Mouse (Mus musculus) intestine, postnatal 0 days (tissue): Measurements from ENCODE around the gene Il4i1. TPM values are rescaled to one million over a fixed set of nuclear protein-coding genes. Genes with fewer than 3 reads are reported as not detected.

Source experiments
- ATAC-seq: fragments of 200-750 bp; cut with Nextera tagmentation; 2 replicates; pipeline ENCODE4 v1.8.0; 2017; ENCODE audit warnings: mild to moderate bottlenecking, moderate TSS enrichment, moderate library complexity
- H3K27ac ChIP-seq: fragments of 300-500 bp; sonication (generic); 2 replicates; pipeline ENCODE4 v1.5.1; 2014; ENCODE audit warnings: mild to moderate bottlenecking, low read depth, low read length, moderate library complexity
- H3K27me3 ChIP-seq: fragments of 300-500 bp; sonication (generic); replicated peaks from 2 replicates; pipeline ENCODE4 v1.6.1; 2014; ENCODE audit warnings: low read length, mixed read lengths; ENCODE audit not compliant: control insufficient read depth, insufficient read depth
- H3K36me3 ChIP-seq: fragments of 300-500 bp; sonication (generic); 2 replicates; pipeline ENCODE4 v1.6.1; 2014; ENCODE audit warnings: mild to moderate bottlenecking, moderate library complexity; ENCODE audit not compliant: control insufficient read depth, insufficient read depth
- H3K4me1 ChIP-seq: fragments of 300-500 bp; sonication (generic); replicated peaks from 2 replicates; pipeline ENCODE4 v1.6.1; 2014; ENCODE audit warnings: antibody characterized with exemption, low read length, mixed read lengths; ENCODE audit not compliant: control insufficient read depth, insufficient read depth
- H3K4me2 ChIP-seq: fragments of 300-500 bp; sonication (generic); replicated peaks from 2 replicates; pipeline ENCODE4 v1.6.1; 2014; ENCODE audit warnings: low read depth, mild to moderate bottlenecking, moderate library complexity
- H3K4me3 ChIP-seq: fragments of 300-500 bp; sonication (generic); 2 replicates; pipeline ENCODE4 v1.5.1; 2014; ENCODE audit warnings: low read depth, low read length
- H3K9ac ChIP-seq: fragments of 300-500 bp; sonication (generic); 2 replicates; pipeline ENCODE4 v1.6.1; 2014; ENCODE audit warnings: mild to moderate bottlenecking, low read depth, low read length
- H3K9me3 ChIP-seq: fragments of 300-500 bp; sonication (generic); 2 replicates; pipeline ENCODE4 v1.6.1; 2016; ENCODE audit warnings: mixed run types; ENCODE audit not compliant: control insufficient read depth
- CTCF ChIP-seq: sonication (generic); IDR thresholded peaks from 2 replicates; pipeline ENCODE4 v1.5.1; 2016; ENCODE audit warnings: low read depth, mild to moderate bottlenecking, control low read depth, antibody characterized with exemption, moderate library complexity
- WGBS: fragments of 180-500 bp; shearing (Covaris S2); extraction: QIAGEN DNeasy Blood & Tissue Kit; methylation state at CpG from one replicate; pipeline ENCODE4 v1.1.7; 2014; 5-methylcytosine and 5-hydroxymethylcytosine counted together
- polyA plus RNA-seq: library from polyadenylated mRNA; unstranded; fragments of >200 nt; fragmentation: Nextera tagmentation; extraction: Ambion mirVana; gene quantifications from 2 replicates; pipeline ENCODE4 v1.2.1, GENCODE M21; 2015

Il4i1 gene
- polyA plus RNA-seq, 1 experiment from 2014 or later = 0.82 TPM

GRCm38 (mm10) chr7:44818164-44818563 is 2.0 kb downstream of the Il4i1 start:
- TF ChIP-seq CTCF = peak; percentile 60
- Histone ChIP-seq H3K9me3 (no peaks in the 10 kb centered on the region), H3K4me2 (peak overlapping the region; percentile 84), H3K27ac (0 out of 2 replicates have a peak overlapping the region, but pooled peaks have one; percentile 21), H3K27me3 (no peaks in the 10 kb centered on the region), H3K36me3 (peaks cover 9% of the 10 kb centered on the region; the same call in 1 of the 2 replicates), H3K4me3 (peak overlapping the region; percentile 95), H3K9ac (no peak overlapping the region), H3K4me1 (peaks cover 16% of the 10 kb centered on the region)
- 7% methylated on average over 2 of the region's 2 CpGs for WGBS
- no peak for ATAC-seq

GRCm38 (mm10) chr7:44818751-44819235 is 2.6 kb downstream of the Il4i1 start:
- no peak for ATAC-seq
- H3K27me3 ChIP-seq = no peaks in the 10 kb centered on the region
- TF ChIP-seq CTCF = no peak
- peaks cover 16% of the 10 kb centered on the region for H3K4me1 ChIP-seq
- H3K36me3 ChIP-seq = peaks cover 2% of the 10 kb centered on the region; the same call in 1 of the 2 replicates
- H3K27ac ChIP-seq = 0 out of 2 replicates have a peak overlapping the region, but pooled peaks have one; percentile 21
- H3K4me2 ChIP-seq = peak overlapping the region; percentile 84
- peak overlapping the region; percentile 12; the same call in 1 of the 2 replicates for H3K4me3 ChIP-seq
- no peaks in the 10 kb centered on the region for H3K9me3 ChIP-seq
- 0 out of 2 replicates have a peak overlapping the region, but pooled peaks have one; percentile 31 for H3K9ac ChIP-seq
- WGBS = 20% methylated on average over 6 of the region's 6 CpGs

GRCm38 (mm10) chr7:44819391-44819790 is 3.2 kb downstream of the Il4i1 start:
- Histone ChIP-seq H3K9me3 (no peaks in the 10 kb centered on the region), H3K9ac (0 out of 2 replicates have a peak overlapping the region, but pooled peaks have one; percentile 31), H3K4me3 (no peak overlapping the region), H3K27ac (0 out of 2 replicates have a peak overlapping the region, but pooled peaks have one; percentile 21), H3K4me2 (peak overlapping the region; percentile 84), H3K27me3 (no peaks in the 10 kb centered on the region), H3K4me1 (peaks cover 16% of the 10 kb centered on the region), H3K36me3 (no peaks in the 10 kb centered on the region; the same call in 1 of the 2 replicates)
- no peak for ATAC-seq
- TF ChIP-seq CTCF = no peak
- 85% methylated on average over 2 of the region's 2 CpGs for WGBS

- Histone ChIP-seq H3K4me3 (no peak overlapping the region), H3K4me2 (peak overlapping the region; percentile 18), H3K9ac (0 out of 2 replicates have a peak overlapping the region, but pooled peaks have one; percentile 22)
Observed at GRCm38 (mm10) chr7:44819863-44820262, 3.7 kb downstream of the Il4i1 start.

GRCm38 (mm10) chr7:44820525-44820924 is 4.3 kb downstream of the Il4i1 start:
- H3K27me3 ChIP-seq = no peaks in the 10 kb centered on the region
- H3K36me3 ChIP-seq = no peaks in the 10 kb centered on the region; the same call in 1 of the 2 replicates
- H3K4me3 ChIP-seq = no peak overlapping the region
- no peak overlapping the region for H3K9ac ChIP-seq
- no peaks in the 10 kb centered on the region for H3K9me3 ChIP-seq
- peaks cover 16% of the 10 kb centered on the region for H3K4me1 ChIP-seq
- TF ChIP-seq CTCF = no peak
- WGBS = 61% methylated on average over 3 of the region's 3 CpGs
- no peak for ATAC-seq
- peak overlapping the region; percentile 18; the same call in 1 of the 2 replicates for H3K4me2 ChIP-seq
- no peak overlapping the region for H3K27ac ChIP-seq

More at GRCm38 (mm10) chr7:44819863-44820262, 3.7 kb downstream of the Il4i1 start:
- ATAC-seq = no peak
- WGBS = 37% methylated on average over 5 of the region's 5 CpGs
- no peaks in the 10 kb centered on the region for H3K9me3 ChIP-seq
- no peak for TF ChIP-seq CTCF
- peaks cover 16% of the 10 kb centered on the region for H3K4me1 ChIP-seq
- H3K27ac ChIP-seq = 0 out of 2 replicates have a peak overlapping the region, but pooled peaks have one; percentile 21
- H3K36me3 ChIP-seq = no peaks in the 10 kb centered on the region; the same call in 1 of the 2 replicates
- no peaks in the 10 kb centered on the region for H3K27me3 ChIP-seq

GRCm38 (mm10) chr7:44821666-44822448 is 5.7 kb downstream of the Il4i1 start:
- H3K9me3 ChIP-seq = no peaks in the 10 kb centered on the region
- H3K27ac ChIP-seq = no peak overlapping the region
- peaks cover 16% of the 10 kb centered on the region for H3K4me1 ChIP-seq
- H3K9ac ChIP-seq = no peak overlapping the region
- H3K4me2 ChIP-seq = no peak overlapping the region
- no peak for ATAC-seq
- no peaks in the 10 kb centered on the region for H3K27me3 ChIP-seq
- peak; percentile 48 for TF ChIP-seq CTCF
- no peaks in the 10 kb centered on the region; the same call in 1 of the 2 replicates for H3K36me3 ChIP-seq
- H3K4me3 ChIP-seq = no peak overlapping the region
- WGBS = 78% methylated on average over 7 of the region's 7 CpGs
